Mouse (Mus musculus) frontal cortex, postnatal 25 days (tissue): ENCODE measurements around the gene AC124502.3.
"Not testable (repeated sequence)": the region's sequence is repeated elsewhere in the genome, so short reads cannot be mapped to it uniquely, and the experiment has no call there.

ENCODE experiments used
- DNase-seq, 2 experiments: peaks; one replicate each; pipeline ENCODE4 v3.0.0; 2022; ENCODE audit warnings: low spot score in 2 of 2

The AC124502.3 gene

GRCm38 (mm10) chr19:5083961-5084833 lies 45.5 kb downstream of the AC124502.3 start:
- no peak for DNase-seq

GRCm38 (mm10) chr19:5084834-5085144 lies 46.1 kb downstream of the AC124502.3 start:
- no peak for DNase-seq

- DNase-seq: no peak
Measured at GRCm38 (mm10) chr19:5085145-5085863, 46.6 kb downstream of the AC124502.3 start, which contains the start of gene Tmem151a. TSS of gene Tmem151a (minus strand) at chr19:5085531.

GRCm38 (mm10) chr19:5086533-5086932 lies 47.8 kb downstream of the AC124502.3 start:
- not testable (repeated sequence) for DNase-seq

- peak; percentile 79 to 88 for DNase-seq
Measured at GRCm38 (mm10) chr19:5087884-5088728, 49.4 kb downstream of the AC124502.3 start, which contains the start of gene Yif1a. TSS of gene Yif1a (plus strand) at chr19:5088538.

GRCm38 (mm10) chr19:5089324-5089723 lies 50.6 kb downstream of the AC124502.3 start:
- DNase-seq: no peak

- no peak for DNase-seq
Measured at GRCm38 (mm10) chr19:5092083-5092482, 53.4 kb downstream of the AC124502.3 start.

- DNase-seq: no peak
Measured at GRCm38 (mm10) chr19:5093481-5094242, 55.0 kb downstream of the AC124502.3 start.

- DNase-seq: peak; percentile 98 to 99
Measured at GRCm38 (mm10) chr19:5094243-5094632, 55.5 kb downstream of the AC124502.3 start.

- DNase-seq: no peak
Measured at GRCm38 (mm10) chr19:5094746-5095417, 56.2 kb downstream of the AC124502.3 start.

GRCm38 (mm10) chr19:5095887-5096474 lies 57.3 kb downstream of the AC124502.3 start:
- DNase-seq: no peak

GRCm38 (mm10) chr19:5097521-5098362 lies 59.1 kb downstream of the AC124502.3 start:
- DNase-seq: no peak

GRCm38 (mm10) chr19:5098363-5099143 lies 59.9 kb downstream of the AC124502.3 start, which contains the start of gene Cnih2:
TSS of gene Cnih2 (minus strand) at chr19:5098521.
- no peak for DNase-seq
